Mouse (Mus musculus) embryonic facial prominence, embryonic 11.5 days (tissue): ENCODE measurements at regions not wholly inside any gene's neighbourhood (a gene's known extent, or its start where the extent isn't known, plus 50 kb on each side); places are given as distances from the start of the nearest gene placed in this dataset.
"Not testable (repeated sequence)": the region's sequence is repeated elsewhere in the genome, so short reads cannot be mapped to it uniquely, and the experiment has no call there.

Experiments
- ATAC-seq: fragments of 200-750 bp; cut with Nextera tagmentation; replicated peaks from 2 replicates; pipeline ENCODE4 v1.8.0; 2017; ENCODE audit warnings: low read depth; ENCODE audit not compliant: insufficient number of reproducible peaks, low FRiP score, low TSS enrichment
- DNase-seq: peaks from one replicate; pipeline ENCODE4 v3.0.0-alpha.2; 2015; ENCODE audit warnings: low spot score
- H3K27ac ChIP-seq: fragments of 300-500 bp; sonication (generic); replicated peaks from 2 replicates; pipeline ENCODE4 v1.5.1; 2014; ENCODE audit warnings: mild to moderate bottlenecking, low read depth, low read length, control low read depth
- H3K27me3 ChIP-seq: fragments of 300-500 bp; sonication (generic); 2 replicates; pipeline ENCODE4 v1.6.1; 2014; ENCODE audit warnings: mild to moderate bottlenecking, low read length, moderate library complexity, mixed read lengths; ENCODE audit not compliant: control insufficient read depth, insufficient read depth
- H3K36me3 ChIP-seq: fragments of 300-500 bp; sonication (generic); replicated peaks from 2 replicates; pipeline ENCODE4 v1.6.1; 2014; ENCODE audit warnings: low read depth, mild to moderate bottlenecking, low read length, moderate library complexity, mixed read lengths; ENCODE audit not compliant: control insufficient read depth, insufficient read depth
- H3K4me1 ChIP-seq: fragments of 300-500 bp; sonication (generic); 2 replicates; pipeline ENCODE4 v1.6.1; 2014; ENCODE audit warnings: low read length, mixed read lengths; ENCODE audit not compliant: control insufficient read depth, insufficient read depth
- H3K4me2 ChIP-seq: fragments of 300-500 bp; sonication (generic); 2 replicates; pipeline ENCODE4 v1.6.1; 2014; ENCODE audit warnings: low read depth, mild to moderate bottlenecking, control low read depth, low read length, moderate library complexity
- H3K4me3 ChIP-seq: fragments of 300-500 bp; sonication (generic); 2 replicates; pipeline ENCODE4 v1.5.1; 2014; ENCODE audit warnings: low read depth, low read length, control low read depth
- H3K9ac ChIP-seq: fragments of 300-500 bp; sonication (generic); replicated peaks from 2 replicates; pipeline ENCODE4 v1.6.1; 2014; ENCODE audit warnings: mild to moderate bottlenecking, control low read depth, low read length
- H3K9me3 ChIP-seq: fragments of 300-500 bp; sonication (generic); replicated peaks from 2 replicates; pipeline ENCODE4 v1.6.1; 2016; ENCODE audit warnings: mild to moderate bottlenecking, low read length, inconsistent platforms, mixed read lengths; ENCODE audit not compliant: control insufficient read depth
- WGBS: fragments of 180-500 bp; shearing (Covaris S2); extraction: QIAGEN DNeasy Blood & Tissue Kit; methylation state at CpG from one replicate; pipeline ENCODE4 v1.1.7; 2014; 5-methylcytosine and 5-hydroxymethylcytosine counted together

DNA sequence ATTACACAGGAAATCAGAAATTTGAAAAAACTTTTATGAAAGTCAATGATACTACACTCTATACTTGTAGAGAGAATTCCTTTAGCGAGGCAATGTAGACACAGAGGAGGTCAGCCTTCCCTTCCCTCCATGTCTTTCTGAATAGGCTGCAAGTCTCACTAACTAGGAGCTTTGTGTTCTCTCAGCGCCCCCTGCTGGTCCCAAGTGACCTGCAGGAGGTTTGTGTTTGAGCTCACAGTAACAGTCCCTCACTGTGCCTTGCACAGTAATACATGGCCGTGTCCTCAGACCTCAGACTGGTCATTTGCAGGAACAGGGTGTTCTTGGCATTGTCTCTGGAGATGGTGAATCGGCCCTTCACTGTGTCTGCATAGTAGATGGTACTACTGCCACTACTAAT lies 315.2 kb downstream of the Adam6a start:
- no peaks in the 10 kb centered on the region for H3K27me3 ChIP-seq
- no peak for ATAC-seq
- H3K4me2 ChIP-seq, result no peak overlapping the region
- H3K4me1 ChIP-seq, result no peaks in the 10 kb centered on the region
- H3K9ac ChIP-seq, result no peak overlapping the region
- H3K4me3 ChIP-seq, result no peak overlapping the region
- no peak overlapping the region for H3K27ac ChIP-seq
- H3K9me3 ChIP-seq, result no peaks in the 10 kb centered on the region
- 49% methylated on average over 4 of the region's 4 CpGs for WGBS
- peak; percentile 4 for DNase-seq
- no peaks in the 10 kb centered on the region for H3K36me3 ChIP-seq

DNA sequence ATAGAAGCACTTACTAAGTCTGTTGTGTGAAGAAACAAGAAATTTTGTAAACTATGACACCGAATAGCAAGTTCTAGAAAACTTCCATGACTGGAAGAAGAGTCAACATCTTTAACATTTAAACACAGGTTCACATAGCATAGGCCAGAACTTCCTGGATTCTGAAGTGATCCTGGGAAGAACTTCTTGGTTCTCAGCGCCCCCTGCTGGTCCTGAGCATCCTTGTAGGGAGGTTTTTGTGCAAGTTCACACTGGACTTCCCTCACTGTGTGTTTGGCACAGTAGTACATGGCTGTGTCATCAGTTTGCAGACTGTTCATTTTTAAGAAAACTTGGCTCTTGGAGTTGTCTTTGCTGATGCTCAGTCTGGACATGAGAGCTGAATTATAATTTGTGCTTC lies 335.1 kb downstream of the Adam6a start:
- ATAC-seq, result no peak
- Histone ChIP-seq H3K9ac (no peak overlapping the region), H3K4me2 (no peak overlapping the region), H3K4me1 (no peaks in the 10 kb centered on the region), H3K27ac (no peak overlapping the region), H3K4me3 (no peak overlapping the region), H3K36me3 (no peaks in the 10 kb centered on the region), H3K9me3 (no peaks in the 10 kb centered on the region), H3K27me3 (no peaks in the 10 kb centered on the region)
- DNase-seq, result peak; percentile 3
- 24% methylated on average over 2 of the region's 2 CpGs for WGBS

DNA sequence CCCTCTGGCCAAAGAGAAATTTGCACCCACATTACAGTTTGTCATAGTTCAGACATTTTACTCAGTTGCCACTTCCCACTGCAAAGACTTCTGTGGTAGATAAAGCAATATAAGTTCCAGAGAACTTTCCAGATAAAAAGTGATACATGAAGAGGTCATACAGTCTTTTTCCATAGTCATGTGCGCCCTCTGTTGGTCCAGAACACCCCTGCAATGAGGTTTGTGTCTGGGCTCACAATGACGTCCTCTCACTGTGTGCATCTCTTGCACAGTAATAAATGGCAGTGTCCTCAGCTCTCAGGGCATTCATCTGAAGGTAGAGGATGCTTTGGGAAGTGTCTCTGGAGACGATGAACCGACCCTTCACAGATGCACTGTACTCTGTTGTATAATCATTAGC lies 352.4 kb downstream of the Adam6a start:
- Histone ChIP-seq H3K4me2 (no peak overlapping the region), H3K9ac (no peak overlapping the region), H3K4me1 (no peaks in the 10 kb centered on the region), H3K4me3 (no peak overlapping the region), H3K27me3 (no peaks in the 10 kb centered on the region), H3K9me3 (no peaks in the 10 kb centered on the region), H3K36me3 (no peaks in the 10 kb centered on the region), H3K27ac (no peak overlapping the region)
- DNase-seq, result no peak
- WGBS, result 35% methylated on average over 4 of the region's 4 CpGs
- no peak for ATAC-seq

DNA sequence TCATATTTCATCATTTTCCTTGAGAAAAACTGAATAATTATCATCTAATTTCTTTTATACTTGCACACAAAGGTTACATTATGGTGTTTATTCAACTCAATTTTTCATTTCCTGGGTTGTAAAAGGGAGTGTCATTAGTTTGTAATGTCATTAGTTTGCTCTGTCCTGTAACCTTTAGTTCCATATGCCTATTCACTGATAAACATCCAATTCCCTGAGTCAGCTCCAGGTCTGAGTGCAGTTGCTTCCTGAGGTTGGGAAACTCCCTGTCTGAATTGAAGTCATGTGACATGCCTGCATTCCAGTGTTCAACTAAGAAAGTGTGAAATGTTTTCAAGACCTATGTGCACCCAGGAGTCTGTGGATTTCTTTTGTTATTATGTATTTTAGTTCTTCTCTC lies 362.8 kb downstream of the Adam6a start:
- DNase-seq (no peak), ATAC-seq (no peak)
- no peak overlapping the region for H3K9ac ChIP-seq
- H3K27ac ChIP-seq, result no peak overlapping the region
- H3K9me3 ChIP-seq, result no peaks in the 10 kb centered on the region; the same call in 1 of the 2 replicates
- no peaks in the 10 kb centered on the region for H3K27me3 ChIP-seq
- H3K4me1 ChIP-seq, result no peaks in the 10 kb centered on the region
- no peaks in the 10 kb centered on the region for H3K36me3 ChIP-seq
- no peak overlapping the region for H3K4me3 ChIP-seq
- H3K4me2 ChIP-seq, result no peak overlapping the region

DNA sequence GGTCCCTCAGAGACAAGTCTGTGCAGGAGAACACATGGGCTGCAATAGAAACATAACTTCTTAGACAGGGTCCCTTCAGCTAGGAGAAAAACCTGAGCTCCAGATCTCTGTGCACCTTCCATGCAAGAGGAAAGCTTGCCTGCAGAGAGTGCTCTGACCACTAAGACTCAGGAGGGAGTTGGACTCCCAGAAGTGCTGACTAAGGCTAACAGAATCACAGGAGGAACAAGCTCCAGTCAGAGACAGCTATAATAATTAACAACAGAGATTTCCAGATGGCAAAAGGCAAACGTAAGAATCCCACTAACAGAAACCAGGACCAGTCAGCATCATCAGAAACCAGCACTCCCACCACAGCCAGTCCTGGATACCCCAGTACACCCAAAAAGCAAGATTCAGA lies 364.0 kb downstream of the Adam6a start:
- no peak for DNase-seq
- H3K36me3 ChIP-seq, result no peaks in the 10 kb centered on the region
- no peaks in the 10 kb centered on the region; the same call in 1 of the 2 replicates for H3K9me3 ChIP-seq
- H3K4me3 ChIP-seq, result no peak overlapping the region
- H3K9ac ChIP-seq, result no peak overlapping the region
- WGBS, result 76% methylated on average over 1 of the region's 1 CpGs
- no peaks in the 10 kb centered on the region for H3K27me3 ChIP-seq
- no peak for ATAC-seq
- no peak overlapping the region for H3K4me2 ChIP-seq
- H3K27ac ChIP-seq, result no peak overlapping the region
- H3K4me1 ChIP-seq, result no peaks in the 10 kb centered on the region

DNA sequence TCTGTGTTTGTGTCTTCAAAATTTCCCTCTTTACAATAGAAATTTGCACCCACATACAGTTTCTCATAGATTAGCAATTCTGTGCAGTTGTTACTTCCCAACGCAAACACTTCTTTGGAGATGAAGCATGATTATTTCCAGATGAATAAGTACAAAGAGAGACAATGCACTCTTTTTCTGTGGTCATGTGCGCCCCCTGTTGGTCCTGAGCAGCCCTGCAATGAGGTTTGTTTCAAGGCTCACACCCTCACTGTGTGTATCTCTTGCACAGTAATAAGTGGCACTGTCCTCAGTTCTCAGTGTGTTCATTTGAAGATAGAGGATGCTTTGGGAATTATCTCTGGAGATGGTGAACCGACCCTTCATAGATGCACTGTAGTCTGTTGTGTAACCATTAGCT lies 368.1 kb downstream of the Adam6a start:
- 37% methylated on average over 3 of the region's 3 CpGs for WGBS
- H3K9me3 ChIP-seq, result no peaks in the 10 kb centered on the region
- H3K9ac ChIP-seq, result no peak overlapping the region
- DNase-seq (no peak), ATAC-seq (no peak)
- no peaks in the 10 kb centered on the region for H3K36me3 ChIP-seq
- no peak overlapping the region for H3K4me2 ChIP-seq
- no peak overlapping the region for H3K4me3 ChIP-seq
- H3K27ac ChIP-seq, result no peak overlapping the region
- no peaks in the 10 kb centered on the region for H3K4me1 ChIP-seq
- H3K27me3 ChIP-seq, result no peaks in the 10 kb centered on the region

DNA sequence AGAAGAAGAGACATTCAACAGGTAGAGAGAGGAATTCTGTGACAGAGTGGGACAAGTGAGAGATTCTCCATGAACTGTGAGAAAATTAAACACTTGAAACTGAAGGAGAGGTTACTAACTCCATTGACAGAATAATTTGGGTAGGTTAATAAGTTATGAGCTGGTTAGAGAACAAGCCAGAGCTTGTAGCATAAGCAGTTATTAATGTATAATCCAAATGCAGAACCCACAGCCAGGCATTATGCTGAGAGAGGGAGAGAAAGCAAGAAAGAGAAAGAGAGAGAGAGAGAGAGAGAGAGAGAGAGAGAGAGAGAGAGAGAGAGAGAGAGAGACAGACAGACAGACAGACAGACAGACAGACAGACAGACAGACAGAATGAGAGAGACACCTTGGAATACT lies 397.0 kb downstream of the Adam6a start:
- Histone ChIP-seq H3K9ac (no peak overlapping the region), H3K4me3 (no peak overlapping the region), H3K9me3 (no peaks in the 10 kb centered on the region), H3K27me3 (no peaks in the 10 kb centered on the region), H3K27ac (no peak overlapping the region), H3K4me1 (no peaks in the 10 kb centered on the region), H3K36me3 (no peaks in the 10 kb centered on the region), H3K4me2 (no peak overlapping the region)
- no peak for ATAC-seq
- DNase-seq, result no peak

DNA sequence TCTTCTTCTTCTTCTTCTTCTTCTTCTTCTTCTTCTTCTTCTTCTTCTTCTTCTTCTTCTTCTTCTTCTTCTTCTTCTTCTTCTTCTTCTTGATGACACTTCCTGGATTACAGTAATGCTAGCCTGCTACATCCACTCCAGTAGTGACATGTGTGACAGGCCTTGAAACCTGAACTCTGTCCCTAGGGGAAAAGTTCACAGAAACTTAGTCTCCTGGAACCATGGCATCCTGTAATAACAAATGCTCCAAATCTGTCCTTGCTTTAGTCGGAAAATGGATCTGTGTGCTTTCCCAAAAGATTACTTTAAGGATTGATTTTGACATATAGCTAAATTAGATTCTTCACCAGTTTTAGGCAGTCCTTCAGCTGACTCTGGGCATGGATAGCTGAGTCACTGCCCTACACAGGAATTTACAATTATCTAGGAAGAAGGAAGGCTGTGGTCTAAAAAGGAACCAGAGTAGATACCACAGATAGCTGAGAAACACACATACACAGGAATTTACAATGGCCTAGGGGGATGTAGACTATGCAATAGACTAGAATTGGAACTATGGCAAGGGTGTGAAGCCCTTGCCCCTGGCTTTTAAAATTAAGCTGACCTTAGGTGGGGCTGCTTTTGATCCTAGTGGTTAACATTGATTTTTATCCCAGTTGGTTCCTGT lies 400.1 kb downstream of the Adam6a start:
- H3K9ac ChIP-seq, ATAC-seq, H3K27me3 ChIP-seq, H3K27ac ChIP-seq, H3K9me3 ChIP-seq, H3K4me1 ChIP-seq, H3K4me3 ChIP-seq, H3K4me2 ChIP-seq, H3K36me3 ChIP-seq, DNase-seq: not testable (repeated sequence)
- WGBS, result 63% methylated on average over 1 of the region's 1 CpGs
